Mouse (Mus musculus) liver, embryonic 11.5 days (tissue): ENCODE data around the gene Cpne9. TPM values are rescaled to one million over a fixed set of nuclear protein-coding genes. Genes with fewer than 3 reads are reported as not detected.

Source experiments
- ATAC-seq: fragments of 200-750 bp; cut with Nextera tagmentation; replicated peaks from 2 replicates; pipeline ENCODE4 v1.8.0; 2017; ENCODE audit warnings: moderate number of reproducible peaks, mild to moderate bottlenecking, moderate TSS enrichment, moderate library complexity; ENCODE audit not compliant: low FRiP score
- DNase-seq: peaks from one replicate; pipeline ENCODE4 v3.0.0-alpha.2; 2017; ENCODE audit warnings: low spot score
- H3K27ac ChIP-seq: fragments of 300-500 bp; sonication (generic); 2 replicates; pipeline ENCODE4 v1.5.1; 2014; ENCODE audit warnings: mild to moderate bottlenecking, low read depth, low read length, control low read depth
- H3K27me3 ChIP-seq: fragments of 300-500 bp; sonication (generic); replicated peaks from 2 replicates; pipeline ENCODE4 v1.6.1; 2014; ENCODE audit warnings: low read length, mixed read lengths; ENCODE audit not compliant: control insufficient read depth, insufficient read depth
- H3K36me3 ChIP-seq: fragments of 300-500 bp; sonication (generic); 2 replicates; pipeline ENCODE4 v1.6.1; 2014; ENCODE audit warnings: mild to moderate bottlenecking, low read length, moderate library complexity, mixed read lengths; ENCODE audit not compliant: control insufficient read depth, insufficient read depth
- H3K4me1 ChIP-seq: fragments of 300-500 bp; sonication (generic); replicated peaks from 2 replicates; pipeline ENCODE4 v1.6.1; 2014; ENCODE audit warnings: low read length, mixed read lengths; ENCODE audit not compliant: control insufficient read depth, insufficient read depth
- H3K4me2 ChIP-seq: fragments of 300-500 bp; sonication (generic); 2 replicates; pipeline ENCODE4 v1.6.1; 2014; ENCODE audit warnings: mild to moderate bottlenecking, control low read depth, moderate library complexity
- H3K4me3 ChIP-seq: fragments of 300-500 bp; sonication (generic); 2 replicates; pipeline ENCODE4 v1.5.1; 2014; ENCODE audit warnings: low read depth, low read length, control low read depth
- H3K9ac ChIP-seq: fragments of 300-500 bp; sonication (generic); 2 replicates; pipeline ENCODE4 v1.6.1; 2014; ENCODE audit warnings: low read depth, low read length, control low read depth
- H3K9me3 ChIP-seq: fragments of 300-500 bp; sonication (generic); 2 replicates; pipeline ENCODE4 v1.6.1; 2016; ENCODE audit warnings: low read length, inconsistent platforms, mixed read lengths; ENCODE audit not compliant: control insufficient read depth
- WGBS: fragments of 180-500 bp; shearing (Covaris S2); extraction: QIAGEN DNeasy Blood & Tissue Kit; methylation state at CpG from one replicate; pipeline ENCODE4 v1.1.7; 2014; 5-methylcytosine and 5-hydroxymethylcytosine counted together
- polyA plus RNA-seq: library from polyadenylated mRNA; unstranded; fragments of >200 nt; fragmentation: Nextera tagmentation; extraction: Ambion mirVana; gene quantifications from 2 replicates; pipeline ENCODE4 v1.2.1, GENCODE M21; 2014

The Cpne9 gene
- polyA plus RNA-seq: 0.07 TPM in 1 of 2 replicates, not detected in the other

DNA sequence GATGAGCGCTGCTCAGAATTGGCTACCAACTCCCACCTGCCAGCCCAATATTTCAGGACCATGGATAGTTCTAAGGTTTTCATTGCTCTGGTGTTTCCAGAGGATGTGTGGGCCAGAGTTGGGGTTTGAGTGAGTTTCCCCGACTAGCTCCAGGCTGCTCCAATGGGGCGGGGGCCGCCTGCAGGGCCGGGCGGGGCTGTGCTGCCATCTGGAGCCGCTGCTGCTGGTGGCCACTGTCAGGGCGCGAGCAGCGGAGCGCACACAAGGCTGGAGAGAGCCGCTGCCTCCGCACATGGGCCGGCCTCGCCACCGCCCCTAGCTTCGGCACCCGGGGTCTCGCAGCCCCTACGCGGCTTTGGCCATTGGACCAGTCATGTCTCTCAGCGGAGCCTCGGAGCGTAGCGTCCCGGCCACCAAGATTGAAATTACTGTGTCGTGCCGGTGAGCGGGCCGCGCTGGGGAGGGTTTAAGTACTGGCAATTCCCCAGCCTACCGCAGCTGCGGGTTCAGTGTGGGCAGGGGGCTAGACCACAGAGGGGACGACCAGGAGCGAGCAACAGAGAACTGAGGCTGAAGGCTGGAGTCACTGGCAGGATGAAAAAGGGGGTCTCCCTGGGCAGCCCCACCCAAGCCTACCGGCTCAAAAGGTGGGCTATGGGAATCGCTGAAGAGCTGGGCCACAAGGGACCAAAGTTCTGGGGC lies at the start of gene Cpne9:
TSS of gene Cpne9 (plus strand) at position 207 of the 702 bp plus-strand sequence.
- no peaks in the 10 kb centered on the region for H3K4me1 ChIP-seq
- H3K4me2 ChIP-seq: peak within 1 kb of the TSS; percentile 29; the same call in 1 of the 2 replicates
- ATAC-seq (peak; percentile 48; the same call in 1 of the 2 replicates), DNase-seq (peak; percentile 54)
- peaks cover 36% of the 10 kb centered on the region for H3K27me3 ChIP-seq
- no peak within 1 kb of the TSS for H3K9ac ChIP-seq
- H3K4me3 ChIP-seq: no peak within 1 kb of the TSS
- H3K9me3 ChIP-seq: no peaks in the 10 kb centered on the region
- peaks cover 2% of the 10 kb centered on the region; the same call in 1 of the 2 replicates for H3K36me3 ChIP-seq
- no peak within 1 kb of the TSS for H3K27ac ChIP-seq
- 2% methylated on average over 37 of the region's 37 CpGs for WGBS

DNA sequence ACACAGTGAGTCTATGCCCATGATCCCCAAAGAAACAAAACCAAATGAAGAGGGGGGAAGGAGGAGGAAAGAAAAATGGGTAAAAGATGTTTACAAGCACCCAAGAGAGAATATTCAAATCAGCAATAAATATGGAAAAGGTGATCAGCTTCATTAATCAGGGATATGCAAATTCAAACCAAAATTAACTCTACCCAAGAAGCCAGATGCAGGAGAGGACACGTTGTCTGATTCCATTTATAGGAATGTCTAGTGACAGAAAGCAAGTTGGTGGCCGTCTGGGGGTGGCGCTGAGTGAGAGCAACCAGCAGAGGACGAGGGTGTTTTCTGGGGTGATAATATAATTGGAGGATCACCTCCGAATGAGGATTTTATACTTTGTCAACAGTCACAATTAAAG lies 47.0 kb upstream of the Cpne9 start:
- H3K4me2 ChIP-seq: no peak overlapping the region
- ATAC-seq: no peak
- H3K4me1 ChIP-seq: peaks cover 11% of the 10 kb centered on the region
- no peaks in the 10 kb centered on the region for H3K36me3 ChIP-seq
- H3K27ac ChIP-seq: no peak overlapping the region
- no peak overlapping the region for H3K9ac ChIP-seq
- no peak overlapping the region for H3K4me3 ChIP-seq
- WGBS: 63% methylated on average over 5 of the region's 5 CpGs
- no peak for DNase-seq
- H3K27me3 ChIP-seq: no peaks in the 10 kb centered on the region
- H3K9me3 ChIP-seq: no peaks in the 10 kb centered on the region

DNA sequence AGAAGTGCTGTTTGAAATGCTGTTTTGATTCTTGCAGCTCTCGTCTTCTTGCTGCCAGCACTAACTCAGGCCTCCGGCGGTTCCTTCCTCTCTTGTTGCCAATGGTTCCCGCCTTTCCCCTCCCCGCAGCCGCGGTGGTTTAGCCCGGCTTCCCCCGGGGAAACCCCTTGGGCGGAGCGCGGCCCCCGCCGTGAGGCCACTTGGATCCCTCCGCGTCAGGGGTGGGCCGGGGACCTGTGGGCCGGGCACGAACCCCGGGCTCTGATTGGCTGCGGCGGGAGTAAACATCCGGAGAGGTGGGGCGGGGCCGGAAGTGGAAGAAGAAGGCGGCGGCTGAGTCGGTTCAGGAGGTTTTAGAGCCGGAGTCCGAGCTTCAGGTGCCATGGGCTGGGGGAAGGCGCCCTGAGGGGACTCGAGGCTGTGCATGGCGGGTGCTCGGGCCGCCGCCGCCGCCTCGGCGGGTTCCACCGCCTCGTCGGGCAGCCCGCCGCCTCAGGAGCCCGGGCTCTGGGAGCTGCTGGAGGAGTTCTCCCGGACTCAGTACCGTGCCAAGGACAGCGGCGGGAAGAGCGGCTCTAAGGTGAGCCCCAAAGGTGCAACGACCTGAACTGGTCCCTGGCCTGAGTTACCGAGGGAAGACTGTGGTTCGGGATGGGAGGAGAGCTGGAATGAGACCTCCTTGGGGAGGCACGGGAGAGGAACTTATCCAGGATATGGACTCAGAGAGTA lies 44.4 kb upstream of the Cpne9 start, which contains the start of gene Mtmr14:
TSS of gene Mtmr14 (plus strand) at position 302 of the 729 bp plus-strand sequence.
- Histone ChIP-seq H3K4me1 (peaks cover 11% of the 10 kb centered on the region), H3K9me3 (no peaks in the 10 kb centered on the region), H3K27me3 (no peaks in the 10 kb centered on the region), H3K9ac (peak within 1 kb of the TSS; percentile 83), H3K4me3 (peak within 1 kb of the TSS; percentile 91), H3K27ac (peak within 1 kb of the TSS; percentile 26; the same call in 1 of the 2 replicates), H3K4me2 (peak within 1 kb of the TSS; percentile 87), H3K36me3 (peaks cover 4% of the 10 kb centered on the region; the same call in 1 of the 2 replicates)
- whole genome bisulfite sequencing: under 1% methylated on average over 55 of the region's 55 CpGs
- DNase-seq (peak; percentile 99), ATAC-seq (peak; percentile 99)

- Histone ChIP-seq H3K36me3 (peaks cover 4% of the 10 kb centered on the region; the same call in 1 of the 2 replicates), H3K9ac (peak overlapping the region; percentile 83), H3K4me2 (peak overlapping the region; percentile 87), H3K4me3 (peak overlapping the region; percentile 91), H3K27ac (no peak overlapping the region), H3K9me3 (no peaks in the 10 kb centered on the region), H3K4me1 (peaks cover 11% of the 10 kb centered on the region), H3K27me3 (no peaks in the 10 kb centered on the region)
- DNase-seq (no peak), ATAC-seq (no peak)
- 19% methylated on average over 6 of the region's 6 CpGs for WGBS
Observed at GRCm38 (mm10) chr6:113238442-113238841, 43.7 kb upstream of the Cpne9 start.

- Histone ChIP-seq H3K27ac (no peak overlapping the region), H3K9me3 (no peaks in the 10 kb centered on the region), H3K36me3 (peaks cover 6% of the 10 kb centered on the region), H3K27me3 (no peaks in the 10 kb centered on the region), H3K9ac (no peak overlapping the region; the same call in 1 of the 2 replicates), H3K4me2 (no peak overlapping the region), H3K4me1 (peaks cover 9% of the 10 kb centered on the region; the same call in 1 of the 2 replicates), H3K4me3 (no peak overlapping the region)
- 83% methylated on average over 1 of the region's 1 CpGs for WGBS
- ATAC-seq: no peak
- no peak for DNase-seq
Observed at GRCm38 (mm10) chr6:113242753-113243152, 39.4 kb upstream of the Cpne9 start.

DNA sequence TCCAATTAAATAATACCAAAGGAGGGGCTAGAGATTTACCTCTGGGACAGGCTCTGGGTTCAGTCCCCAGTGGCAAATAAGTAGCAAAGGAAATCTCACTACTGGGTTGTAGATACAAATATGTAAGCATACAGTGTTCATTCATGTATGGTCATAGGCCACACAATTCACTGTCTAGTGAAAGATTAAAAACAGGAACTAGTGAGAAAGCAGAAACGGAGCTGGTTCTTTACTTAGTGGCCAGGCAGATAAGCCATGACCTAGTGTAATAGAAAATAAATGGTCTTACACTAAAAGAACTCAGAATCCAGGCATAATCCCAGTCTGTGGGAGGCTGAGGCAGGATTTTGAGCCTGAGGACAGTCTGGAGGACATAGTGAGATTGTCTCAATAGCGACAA lies 36.5 kb upstream of the Cpne9 start:
- Histone ChIP-seq H3K36me3 (peaks cover 7% of the 10 kb centered on the region), H3K9ac (no peak overlapping the region), H3K4me3 (no peak overlapping the region), H3K27ac (no peak overlapping the region), H3K9me3 (no peaks in the 10 kb centered on the region), H3K4me1 (no peaks in the 10 kb centered on the region), H3K4me2 (no peak overlapping the region), H3K27me3 (no peaks in the 10 kb centered on the region)
- ATAC-seq: no peak
- 67% methylated on average over 2 of the region's 2 CpGs for WGBS
- no peak for DNase-seq

GRCm38 (mm10) chr6:113250786-113251185 lies 31.3 kb upstream of the Cpne9 start:
- H3K4me3 ChIP-seq: no peak overlapping the region
- H3K36me3 ChIP-seq: peaks cover 19% of the 10 kb centered on the region
- H3K4me1 ChIP-seq: no peaks in the 10 kb centered on the region
- ATAC-seq: no peak
- H3K9ac ChIP-seq: no peak overlapping the region
- no peaks in the 10 kb centered on the region for H3K9me3 ChIP-seq
- no peaks in the 10 kb centered on the region for H3K27me3 ChIP-seq
- 70% methylated on average over 5 of the region's 5 CpGs for WGBS
- H3K4me2 ChIP-seq: no peak overlapping the region
- DNase-seq: no peak
- H3K27ac ChIP-seq: no peak overlapping the region

DNA sequence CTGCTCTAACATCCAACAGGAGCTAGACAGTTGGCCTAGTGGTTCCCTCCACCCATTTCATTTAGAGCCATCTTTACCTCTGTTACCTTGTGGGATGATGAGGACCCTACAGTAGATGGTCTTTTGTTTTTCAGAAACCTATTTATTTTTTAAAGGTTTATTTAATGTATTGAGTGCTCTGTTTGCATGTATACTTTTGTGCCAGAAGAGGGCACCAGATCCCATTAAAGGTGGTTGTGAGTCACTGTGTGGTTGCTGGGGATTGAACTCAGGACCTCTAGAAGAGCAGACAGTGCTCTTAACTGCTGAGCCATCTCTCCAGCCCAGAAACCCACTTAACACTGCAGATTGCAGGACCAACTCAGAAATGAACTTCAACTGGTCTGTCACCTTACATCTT lies 30.2 kb upstream of the Cpne9 start:
- Histone ChIP-seq H3K4me1 (no peaks in the 10 kb centered on the region), H3K4me3 (no peak overlapping the region), H3K27me3 (no peaks in the 10 kb centered on the region), H3K36me3 (peaks cover 19% of the 10 kb centered on the region), H3K4me2 (no peak overlapping the region), H3K27ac (no peak overlapping the region), H3K9me3 (no peaks in the 10 kb centered on the region), H3K9ac (no peak overlapping the region)
- ATAC-seq (no peak), DNase-seq (no peak)
